Mouse (Mus musculus) MN1 (cell line): Measurements from ENCODE around the gene Cnbd2.

Experiments used
- DNase-seq: peaks from one replicate; pipeline ENCODE4 v3.0.0-alpha.2; 2016; ENCODE audit warnings: low spot score

Cnbd2 gene

DNA sequence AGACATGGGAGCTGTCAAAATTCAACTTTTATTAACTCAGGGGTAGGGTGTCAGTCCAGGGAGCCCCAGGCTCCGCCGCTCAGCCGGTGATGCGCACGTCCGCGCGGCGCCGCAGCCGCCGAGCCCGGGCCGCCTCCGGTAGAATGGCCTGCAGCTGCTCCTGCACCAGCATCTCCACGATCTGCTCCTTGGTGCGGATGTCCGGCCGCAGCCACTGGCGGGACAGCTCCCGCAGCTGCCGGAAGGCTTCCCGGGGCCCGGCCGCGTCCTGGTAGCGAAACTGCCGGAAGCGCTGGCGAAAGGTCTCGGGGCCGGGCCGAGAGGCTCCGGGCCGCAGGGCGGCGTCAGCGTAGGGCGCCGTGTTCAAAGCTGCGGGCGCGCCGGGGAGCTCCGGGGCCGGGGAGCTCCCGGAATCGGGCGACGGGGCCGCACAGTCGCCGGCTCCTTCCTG lies 233 bp upstream of the Cnbd2 start:
- DNase-seq = peak; percentile 63

- peak; percentile 24 for DNase-seq
These were observed 1.1 kb downstream of the Cnbd2 start for GRCm38 (mm10) chr2:156313153-156313552.

DNA sequence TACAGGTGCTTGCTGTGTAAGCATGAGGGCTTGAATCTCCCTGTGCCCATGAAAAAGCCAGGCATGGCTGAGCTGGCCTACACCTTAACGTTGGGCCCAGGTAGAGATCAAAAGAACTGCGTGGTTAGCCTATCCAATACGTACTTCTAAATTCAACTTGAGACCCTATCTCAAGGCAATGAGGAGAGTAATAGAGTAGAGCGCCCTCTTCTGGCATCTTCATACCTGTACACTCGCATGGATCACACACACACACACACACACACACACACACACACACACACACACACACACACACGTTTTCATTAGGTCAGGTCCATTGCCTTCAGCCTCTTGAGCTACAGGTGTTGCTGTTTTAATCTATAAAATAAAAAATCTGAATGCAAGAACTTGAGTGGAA lies 2.7 kb downstream of the Cnbd2 start:
- no peak for DNase-seq

DNA sequence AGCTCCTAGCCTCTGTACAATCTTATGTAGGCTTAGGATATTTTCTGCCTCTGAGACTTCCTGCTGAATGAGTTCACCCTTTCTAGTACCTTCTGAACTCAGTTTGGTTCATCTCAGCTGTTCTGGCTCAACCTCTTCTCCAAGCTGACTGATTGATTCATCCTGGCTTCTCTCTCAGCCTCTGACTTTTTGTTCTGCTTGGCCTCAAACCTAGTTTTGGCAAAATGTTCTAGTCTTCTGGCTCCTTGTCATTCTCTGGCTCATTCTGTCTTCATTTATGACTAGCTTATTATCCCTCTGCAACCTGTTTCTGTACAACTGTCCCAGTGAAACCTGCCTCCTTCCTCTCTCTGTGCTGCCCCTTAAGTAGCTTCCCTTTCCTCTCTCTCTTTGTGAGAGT lies 6.4 kb downstream of the Cnbd2 start:
- DNase-seq = no peak

- no peak for DNase-seq
These were observed 9.4 kb downstream of the Cnbd2 start for GRCm38 (mm10) chr2:156321538-156321937.

GRCm38 (mm10) chr2:156324116-156324588 lies 12.1 kb downstream of the Cnbd2 start:
- peak; percentile 65 for DNase-seq

DNA sequence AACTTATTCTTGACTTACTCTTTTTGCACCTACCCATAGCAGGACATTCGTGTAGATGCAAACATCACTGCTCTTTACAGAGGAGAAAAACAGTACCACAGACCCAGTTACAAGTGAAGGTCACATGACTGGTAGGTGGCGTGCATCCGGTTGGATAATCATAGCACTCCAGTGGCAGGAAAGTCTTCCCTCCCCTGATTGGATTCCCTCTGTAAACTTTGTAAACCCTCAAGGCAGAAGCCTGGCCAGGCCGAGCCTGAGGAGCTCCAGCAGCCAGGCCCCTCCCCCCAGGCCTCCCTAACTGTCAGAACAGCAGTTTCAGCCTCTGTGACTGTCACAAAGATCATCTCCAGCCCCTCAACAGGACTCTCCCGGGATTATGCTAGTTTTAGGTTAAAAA lies 12.6 kb downstream of the Cnbd2 start:
- peak; percentile 80 for DNase-seq

DNA sequence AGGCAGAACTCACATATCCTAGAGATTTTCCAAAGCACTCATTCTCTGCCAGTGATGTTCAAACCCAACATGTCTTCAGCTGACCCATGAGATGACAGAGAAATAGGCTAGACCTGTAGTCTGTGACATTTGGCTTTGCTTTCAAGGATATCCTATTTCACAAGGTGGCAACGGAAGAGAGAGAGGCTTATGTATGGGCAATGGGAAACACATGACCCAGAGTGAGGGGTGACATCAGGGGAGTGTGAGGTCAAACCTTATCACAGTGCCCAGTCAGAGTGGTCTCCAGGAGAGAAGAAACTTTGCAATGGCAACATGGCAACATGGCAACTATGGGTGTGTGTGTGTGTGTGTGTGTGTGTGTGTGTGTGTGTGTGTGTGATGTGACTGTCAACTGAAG lies 18.6 kb downstream of the Cnbd2 start:
- no peak for DNase-seq

DNA sequence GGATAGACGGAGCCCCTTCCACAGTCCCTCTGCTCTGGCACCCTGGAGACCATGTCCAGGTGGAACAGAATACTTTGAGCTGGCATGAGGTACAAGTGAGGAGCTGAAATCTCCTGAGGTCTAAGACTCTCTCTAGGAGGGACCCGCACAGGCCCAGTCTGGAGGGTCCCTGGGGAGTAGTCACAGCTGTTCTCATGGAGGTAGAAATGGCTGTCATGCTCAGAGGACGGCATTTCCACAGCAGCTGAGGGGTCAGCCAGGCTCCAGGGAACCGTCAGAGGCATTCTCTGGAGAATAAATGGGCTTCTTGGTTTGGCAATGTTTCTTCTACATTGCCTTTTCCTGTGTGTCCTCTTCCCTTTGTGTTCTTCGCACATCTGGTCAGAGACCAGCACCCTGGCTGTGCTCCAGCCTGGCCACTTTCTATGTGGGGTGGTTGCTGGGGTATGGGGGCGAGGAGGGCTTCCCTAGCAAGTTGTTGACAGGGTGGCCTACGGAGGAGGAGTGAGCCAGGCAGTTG lies 19.4 kb downstream of the Cnbd2 start:
- no peak for DNase-seq

DNA sequence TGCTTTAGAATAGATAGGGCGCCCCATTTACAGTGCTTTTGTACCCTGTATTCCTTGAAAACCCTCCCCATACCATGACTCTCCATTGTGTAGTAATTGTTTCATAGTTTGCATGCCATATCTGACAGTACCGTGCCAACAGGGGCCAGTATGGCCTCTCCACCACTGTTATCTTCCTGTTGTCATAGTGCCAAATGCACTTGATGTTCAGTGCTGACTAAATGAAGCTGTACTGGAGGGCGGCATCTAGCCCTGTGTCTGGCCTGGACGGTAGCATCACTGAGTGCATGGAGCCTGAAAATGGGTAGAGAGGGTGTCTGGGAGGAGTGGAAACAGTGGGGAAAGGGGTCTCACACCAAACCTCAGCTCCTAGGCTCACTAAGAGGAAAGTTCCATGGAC lies 28.0 kb downstream of the Cnbd2 start:
- DNase-seq = no peak

GRCm38 (mm10) chr2:156344775-156345532 lies 32.9 kb downstream of the Cnbd2 start:
- DNase-seq = peak; percentile 42

DNA sequence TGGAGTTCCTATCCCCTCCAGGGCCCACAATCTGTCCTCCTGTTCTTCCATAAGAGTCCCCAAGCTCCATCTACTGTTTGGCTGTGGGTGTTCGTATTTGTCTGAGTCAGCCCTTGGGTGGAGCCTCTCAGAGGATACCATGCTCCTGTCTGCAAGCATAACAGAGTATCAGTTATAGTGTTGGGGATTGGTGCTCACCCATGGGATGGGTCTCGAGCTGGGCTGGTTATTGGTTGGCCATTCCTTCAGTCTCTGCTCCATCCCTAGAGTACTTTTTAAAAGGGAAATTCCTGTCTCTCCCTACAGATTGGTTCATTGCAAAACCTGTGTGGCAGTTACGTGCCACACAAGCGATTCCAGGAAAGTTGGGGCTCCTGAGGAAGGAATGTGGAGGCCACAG lies 36.7 kb downstream of the Cnbd2 start:
- no peak for DNase-seq

GRCm38 (mm10) chr2:156349286-156349848 lies 37.3 kb downstream of the Cnbd2 start:
- DNase-seq = no peak

- no peak for DNase-seq
These were observed 39.1 kb downstream of the Cnbd2 start for GRCm38 (mm10) chr2:156351243-156351642.

DNA sequence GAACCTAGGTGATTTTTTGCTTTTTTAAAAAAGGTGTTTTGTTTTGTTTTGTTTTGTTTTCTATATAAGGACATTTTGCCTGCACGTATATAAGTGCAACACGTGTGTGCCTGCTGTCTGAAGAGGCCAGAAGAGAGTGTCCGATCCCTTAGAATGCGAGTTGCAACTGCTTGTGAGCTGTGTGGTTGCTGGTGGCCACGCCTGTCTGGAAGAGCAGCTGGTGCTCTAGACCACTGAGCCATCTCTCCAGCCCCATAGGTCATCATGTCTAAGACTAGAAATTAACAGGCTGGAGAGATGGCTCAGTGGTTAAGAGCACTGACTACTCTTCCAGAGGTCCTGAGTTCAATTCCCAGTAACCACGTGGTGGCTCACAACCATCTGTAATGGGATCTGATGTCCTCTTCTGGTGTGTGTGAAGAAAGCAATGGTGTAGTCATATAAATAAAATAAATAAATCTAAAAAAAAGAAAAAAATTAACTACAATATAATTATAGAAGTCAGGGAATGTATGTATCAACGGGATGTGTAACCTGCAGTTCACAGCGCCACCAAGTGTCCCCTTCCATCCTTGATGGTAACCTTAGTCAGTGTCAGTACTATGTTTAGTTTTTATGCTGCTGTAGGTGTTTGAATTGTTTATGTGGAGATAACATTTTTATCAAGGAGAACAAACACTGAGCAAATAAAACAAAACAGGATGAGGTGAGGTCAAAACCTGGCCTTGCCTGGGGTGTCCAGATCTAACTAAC lies 40.5 kb downstream of the Cnbd2 start:
- no peak for DNase-seq

GRCm38 (mm10) chr2:156353265-156353692 lies 41.2 kb downstream of the Cnbd2 start:
- DNase-seq = peak; percentile 77

DNA sequence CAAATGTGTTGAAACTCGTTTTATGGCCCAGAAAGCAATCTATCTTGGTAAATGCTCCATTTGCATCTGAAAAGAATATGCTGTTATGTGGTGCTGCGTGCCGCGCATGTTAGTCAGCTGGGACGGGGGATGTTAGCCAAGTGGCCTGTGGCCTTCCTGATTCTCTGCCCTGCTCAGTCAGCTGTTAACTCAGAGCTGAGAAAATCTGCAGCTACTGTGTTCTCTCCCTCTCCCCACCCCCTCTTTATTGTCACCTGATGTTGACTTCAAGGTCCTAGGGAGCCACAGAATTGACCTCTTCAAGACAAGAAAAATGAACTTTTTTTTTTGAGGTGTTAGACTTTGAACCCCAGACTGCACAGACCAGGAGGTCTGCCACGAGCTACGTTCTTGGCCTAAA lies 43.9 kb downstream of the Cnbd2 start:
- DNase-seq = no peak

- DNase-seq = no peak
These were observed 56.4 kb downstream of the Cnbd2 start for GRCm38 (mm10) chr2:156368465-156368864.

DNA sequence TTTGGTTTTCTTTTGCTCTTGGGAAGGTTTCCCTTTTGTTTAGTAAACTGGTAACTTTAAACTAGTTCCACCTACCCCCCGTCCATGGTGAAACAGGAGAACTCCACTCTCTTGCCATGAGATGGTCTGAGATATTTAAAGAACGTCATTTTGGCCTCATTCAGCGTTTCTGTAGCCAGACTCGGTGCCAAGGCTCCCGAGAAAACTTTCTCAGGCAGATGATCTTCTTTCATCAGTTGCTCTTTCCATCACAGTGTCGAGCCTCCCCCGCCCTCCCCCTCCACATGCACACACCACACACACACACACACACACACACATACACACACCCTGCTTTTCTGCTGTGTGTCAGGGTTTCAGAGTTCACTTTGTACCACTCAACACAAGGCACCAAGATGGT lies 58.8 kb downstream of the Cnbd2 start:
- DNase-seq = no peak

DNA sequence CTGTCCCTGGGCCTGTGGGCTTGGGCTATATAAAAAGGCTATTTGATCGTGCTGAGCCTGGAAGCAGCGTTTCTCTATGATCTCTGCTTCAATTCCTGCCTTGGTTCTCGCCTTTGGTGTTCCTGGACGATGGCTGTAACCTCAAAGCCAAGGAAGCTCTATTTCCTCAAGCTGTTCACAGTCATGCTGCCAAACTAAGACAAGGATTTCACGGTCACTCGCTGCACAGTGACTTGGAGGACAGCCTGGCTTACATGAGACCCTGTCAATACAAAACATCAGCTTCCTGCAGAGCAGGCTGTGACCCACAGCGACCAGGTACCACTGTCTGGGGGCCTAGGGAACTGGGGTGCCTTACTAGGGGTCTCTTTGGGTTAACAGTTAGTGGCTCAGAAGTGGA lies 64.9 kb downstream of the Cnbd2 start:
- DNase-seq = no peak

- DNase-seq = no peak
These were observed 67.8 kb downstream of the Cnbd2 start for GRCm38 (mm10) chr2:156379929-156380328.

- DNase-seq = no peak
These were observed 69.3 kb downstream of the Cnbd2 start for GRCm38 (mm10) chr2:156381350-156381749.
